In the genomic region with DNA sequence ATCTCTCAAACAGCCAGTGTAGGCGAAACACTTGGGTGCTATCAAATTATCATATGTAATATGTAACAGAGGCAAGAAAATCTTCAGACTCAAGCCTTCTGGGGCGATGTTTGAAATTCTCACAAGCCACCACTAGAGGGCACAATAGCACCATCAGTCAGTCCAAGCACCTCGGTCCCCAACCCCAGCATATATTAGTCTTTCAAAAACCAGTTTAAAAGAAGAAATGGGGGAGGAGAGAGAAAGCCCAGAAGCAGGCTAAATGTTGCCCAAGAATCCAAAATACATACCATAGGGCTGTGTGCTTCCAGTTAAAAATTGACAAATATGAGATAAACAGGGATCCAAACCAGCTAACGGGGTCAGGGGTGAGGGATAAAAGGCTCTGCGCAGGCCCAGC, we compare ENCODE assay signal across 9 mouse cellular contexts. TPM values are rescaled to one million over a fixed set of nuclear protein-coding genes. Genes with fewer than 3 reads are reported as not detected.
DNase-seq lines count a peak whose midpoint lies in the region; ATAC-seq and TF ChIP-seq lines count a peak whose summit lies in the region.
"Had no signal": no experiment of that assay in that cellular context is flagged by ENCODE, and none has a peak within 500 bp of the region (broad histone marks: within the 10 kb centered on the region; RNA-seq: fewer than 3 reads in every experiment).

No protein-coding gene starts in this region.

- WGBS in midbrain, embryonic 10.5 days = 38% methylated on average over 5 of the region's 5 CpGs
- 32% methylated on average over 5 of the region's 5 CpGs for WGBS in midbrain, embryonic 15.5 days

- intact Hi-C loops in heart, postnatal 36 days (cut with DNase I) = loop anchor here (1.0 to 2.0 kb wide), 4 partner anchors 137 to 834 kb away; no protein-coding TSS in a partner anchor
- intact Hi-C loops in left cerebral cortex, postnatal 10 days (cut with DNase I) = loop anchor here (2.0 to 5.0 kb wide), 2 partner anchors 286 to 832 kb away; no protein-coding TSS in a partner anchor

- peak; percentile 67 for DNase-seq in midbrain, embryonic 10.5 days (ENCODE audit: low spot score)
- peak; percentile 70 to 77 for DNase-seq in adrenal gland, postnatal 36 days
- peak; percentile 78 to 79 for DNase-seq in heart, postnatal 36 days
- peak; percentile 70 to 86 for DNase-seq in left cerebral cortex, postnatal 10 days (ENCODE audit: extremely low spot score in 1 of 2, low spot score in 2 of 2)
- DNase-seq in naive thymus-derived CD4-positive, alpha-beta T cell, adult 2 months (ENCODE audit: low read depth) = peak; percentile 87
- DNase-seq in thymus, adult 18-20 months = peak; percentile 22 to 37

- no peaks in the 10 kb centered on the region for H3K9me3 ChIP-seq in midbrain, embryonic 10.5 days (replicated peaks)
- H3K9me3 ChIP-seq in midbrain, embryonic 15.5 days = no peaks in the 10 kb centered on the region
- H3K9me3 ChIP-seq: heart, embryonic 13.5 days had no signal

- ATAC-seq in midbrain, embryonic 15.5 days (replicated peaks) = no peak

- H3K27me3 ChIP-seq in midbrain, embryonic 10.5 days (ENCODE audit: low read depth, poor library complexity, severe bottlenecking) = no peaks in the 10 kb centered on the region
- no peaks in the 10 kb centered on the region for H3K27me3 ChIP-seq in midbrain, embryonic 15.5 days (replicated peaks)

- no peak for TF ChIP-seq POLR2A in embryonic fibroblast, embryonic 13.5 days (IDR thresholded peaks at IDR 0.05; ENCODE audit: low read depth, low read length)

- no peak overlapping the region for H3K4me3 ChIP-seq in midbrain, embryonic 10.5 days
- no peak overlapping the region for H3K4me3 ChIP-seq in midbrain, embryonic 15.5 days
- no peak overlapping the region for H3K4me3 ChIP-seq in embryonic fibroblast, embryonic 13.5 days (ENCODE audit: insufficient read depth, low read length)
- H3K4me3 ChIP-seq: heart, embryonic 13.5 days had no signal

- H3K4me2 ChIP-seq in midbrain, embryonic 15.5 days = no peak overlapping the region
- H3K4me2 ChIP-seq: heart, embryonic 13.5 days had no signal

- no peaks in the 10 kb centered on the region for H3K36me3 ChIP-seq in midbrain, embryonic 10.5 days
- H3K36me3 ChIP-seq in midbrain, embryonic 15.5 days (replicated peaks) = no peaks in the 10 kb centered on the region
- H3K36me3 ChIP-seq: heart, embryonic 13.5 days had no signal

- H3K27ac ChIP-seq in midbrain, embryonic 10.5 days (replicated peaks) = no peak overlapping the region
- no peak overlapping the region for H3K27ac ChIP-seq in midbrain, embryonic 15.5 days
- H3K27ac ChIP-seq in embryonic fibroblast, embryonic 13.5 days (ENCODE audit: insufficient read depth, low read length) = no peak overlapping the region
- H3K27ac ChIP-seq: heart, embryonic 13.5 days had no signal

- no peak overlapping the region for H3K9ac ChIP-seq in midbrain, embryonic 15.5 days
- H3K9ac ChIP-seq: heart, embryonic 13.5 days had no signal

- TF ChIP-seq CTCF in embryonic fibroblast, embryonic 13.5 days (IDR thresholded peaks at IDR 0.05; ENCODE audit: borderline replicate concordance, insufficient read depth, low read length) = peak; percentile 49; the same call in 1 of the 2 replicates

- peaks cover 13% of the 10 kb centered on the region for H3K4me1 ChIP-seq in midbrain, embryonic 10.5 days
- peaks cover 7% of the 10 kb centered on the region for H3K4me1 ChIP-seq in midbrain, embryonic 15.5 days
- peaks cover 2% of the 10 kb centered on the region for H3K4me1 ChIP-seq in embryonic fibroblast, embryonic 13.5 days (ENCODE audit: control insufficient read depth, insufficient read depth, low read length)

RNA-seq across cellular contexts. Expression of a gene that starts 3.4 kb away (rescaled TPM):
- polyA plus RNA-seq in midbrain, embryonic 10.5 days (2016; fragmentation: Nextera tagmentation; extraction: Ambion mirVana) = not detected in 2 replicates
- polyA plus RNA-seq in midbrain, embryonic 15.5 days (2015; fragmentation: Nextera tagmentation; extraction: Ambion mirVana) = not detected in 2 replicates
- not detected for total RNA-seq in adrenal gland, postnatal 36 days (2021)
- not detected in 2 replicates for polyA plus RNA-seq in embryonic fibroblast, embryonic 13.5 days (2011; ENCODE audit: insufficient read length, low read depth, missing spikeins)
- not detected for total RNA-seq in heart, postnatal 36 days (2021)
- not detected for total RNA-seq in left cerebral cortex, postnatal 10 days (2021)
- polyA plus RNA-seq: heart, embryonic 13.5 days had no signal

RNA-seq across cellular contexts. Expression of a gene that starts 4.8 kb away (rescaled TPM):
- 130 and 133 TPM in 2 replicates for polyA plus RNA-seq in midbrain, embryonic 10.5 days (2016; fragmentation: Nextera tagmentation; extraction: Ambion mirVana)
- polyA plus RNA-seq in midbrain, embryonic 15.5 days (2015; fragmentation: Nextera tagmentation; extraction: Ambion mirVana) = 174 and 190 TPM in 2 replicates
- 1,000 to 10,000 TPM; 1,103 to 1,248 TPM for total RNA-seq in adrenal gland, postnatal 36 days (2021)
- polyA plus RNA-seq in embryonic fibroblast, embryonic 13.5 days (2011; ENCODE audit: insufficient read length, low read depth, missing spikeins) = 19.1 and 20.6 TPM in 2 replicates
- total RNA-seq in heart, postnatal 36 days (2021) = 100 to 1,000 TPM; 611 to 674 TPM
- total RNA-seq in left cerebral cortex, postnatal 10 days (2021) = 1,000 to 10,000 TPM in 1 of 2 experiments, 100 to 1,000 TPM in 1; 850 to 1,099 TPM

RNA-seq across cellular contexts. Expression of a gene that starts 5.0 kb away (rescaled TPM):
- polyA plus RNA-seq in midbrain, embryonic 10.5 days (2016; fragmentation: Nextera tagmentation; extraction: Ambion mirVana) = 0.39 and 0.42 TPM in 2 replicates
- 1.4 and 1.7 TPM in 2 replicates for polyA plus RNA-seq in midbrain, embryonic 15.5 days (2015; fragmentation: Nextera tagmentation; extraction: Ambion mirVana)
- under 1 TPM; 0.30 to 0.36 TPM for total RNA-seq in adrenal gland, postnatal 36 days (2021)
- polyA plus RNA-seq in embryonic fibroblast, embryonic 13.5 days (2011; ENCODE audit: insufficient read length, low read depth, missing spikeins) = not detected in 2 replicates
- total RNA-seq in heart, postnatal 36 days (2021) = 1 to 10 TPM in 1 of 2 experiments, under 1 TPM in 1; 0.78 to 1.1 TPM
- total RNA-seq in left cerebral cortex, postnatal 10 days (2021) = 1 to 10 TPM; 1.8 to 2.6 TPM

RNA-seq across cellular contexts. Expression of a gene that starts 20.8 kb away (rescaled TPM):
- polyA plus RNA-seq in midbrain, embryonic 10.5 days (2016; fragmentation: Nextera tagmentation; extraction: Ambion mirVana) = 0.49 and 0.83 TPM in 2 replicates
- polyA plus RNA-seq in midbrain, embryonic 15.5 days (2015; fragmentation: Nextera tagmentation; extraction: Ambion mirVana) = 0.65 and 0.69 TPM in 2 replicates
- total RNA-seq in adrenal gland, postnatal 36 days (2021) = not detected
- not detected in 2 replicates for polyA plus RNA-seq in embryonic fibroblast, embryonic 13.5 days (2011; ENCODE audit: insufficient read length, low read depth, missing spikeins)
- total RNA-seq in heart, postnatal 36 days (2021) = not detected
- total RNA-seq in left cerebral cortex, postnatal 10 days (2021) = not detected

RNA-seq across cellular contexts. Expression of a gene that starts 51.0 kb away (rescaled TPM):
- polyA plus RNA-seq in midbrain, embryonic 10.5 days (2016; fragmentation: Nextera tagmentation; extraction: Ambion mirVana) = not detected in 2 replicates
- polyA plus RNA-seq in midbrain, embryonic 15.5 days (2015; fragmentation: Nextera tagmentation; extraction: Ambion mirVana) = 0.17 and 0.18 TPM in 2 replicates
- under 1 TPM in 1 of 2 experiments, not detected in 1; 0.10 TPM for total RNA-seq in adrenal gland, postnatal 36 days (2021)
- polyA plus RNA-seq in embryonic fibroblast, embryonic 13.5 days (2011; ENCODE audit: insufficient read length, low read depth, missing spikeins) = not detected in 2 replicates
- not detected for total RNA-seq in heart, postnatal 36 days (2021)
- total RNA-seq in left cerebral cortex, postnatal 10 days (2021) = 1 to 10 TPM in 1 of 2 experiments, under 1 TPM in 1; 0.81 to 1.1 TPM
- polyA plus RNA-seq: heart, embryonic 13.5 days had no signal

Comparison
In these comparisons a context has a peak if more than half of its experiments do, and no peak if none do; other contexts are left out.
1. DNase-seq: peak in every context shown above with its lines; median percentile 87 in naive thymus-derived CD4-positive, alpha-beta T cell, adult 2 months; 78 in heart, postnatal 36 days; 78 in left cerebral cortex, postnatal 10 days; 74 in adrenal gland, postnatal 36 days; 67 in midbrain, embryonic 10.5 days; 30 in thymus, adult 18-20 months.